Mouse (Mus musculus) hindbrain, embryonic 16.5 days (tissue): Measurements from ENCODE around the gene Slc26a6. TPM values are rescaled to one million over a fixed set of nuclear protein-coding genes. Genes with fewer than 3 reads are reported as not detected.

Experiments used
- ATAC-seq: fragments of 200-750 bp; cut with Nextera tagmentation; 2 replicates; pipeline ENCODE4 v1.8.0; 2017; ENCODE audit warnings: moderate TSS enrichment, moderate library complexity
- H3K27ac ChIP-seq: fragments of 300-500 bp; sonication (generic); 2 replicates; pipeline ENCODE4 v1.5.1; 2014; ENCODE audit warnings: low read depth, mild to moderate bottlenecking, control low read depth, low read length, moderate library complexity
- H3K27me3 ChIP-seq: fragments of 300-500 bp; sonication (generic); replicated peaks from 2 replicates; pipeline ENCODE4 v1.6.1; 2014; ENCODE audit warnings: low read length; ENCODE audit not compliant: control insufficient read depth, insufficient read depth
- H3K36me3 ChIP-seq: fragments of 300-500 bp; sonication (generic); 2 replicates; pipeline ENCODE4 v1.6.1; 2014; ENCODE audit warnings: mild to moderate bottlenecking, low read length, moderate library complexity, mixed read lengths; ENCODE audit not compliant: control insufficient read depth, insufficient read depth
- H3K4me1 ChIP-seq: fragments of 300-500 bp; sonication (generic); 2 replicates; pipeline ENCODE4 v1.6.1; 2014; ENCODE audit warnings: low read depth, low read length; ENCODE audit not compliant: control insufficient read depth, insufficient read depth
- H3K4me2 ChIP-seq: fragments of 300-500 bp; sonication (generic); 2 replicates; pipeline ENCODE4 v1.6.1; 2014; ENCODE audit warnings: mild to moderate bottlenecking, low read length, control low read depth, moderate library complexity
- H3K4me3 ChIP-seq: fragments of 300-500 bp; sonication (generic); 2 replicates; pipeline ENCODE4 v1.5.1; 2014; ENCODE audit warnings: mild to moderate bottlenecking, low read length, control low read depth, moderate library complexity
- H3K9ac ChIP-seq: fragments of 300-500 bp; sonication (generic); 2 replicates; pipeline ENCODE4 v1.6.1; 2014; ENCODE audit warnings: low read depth, mild to moderate bottlenecking, control low read depth, low read length, moderate library complexity
- H3K9me3 ChIP-seq: fragments of 300-500 bp; sonication (generic); 2 replicates; pipeline ENCODE4 v1.6.1; 2014; ENCODE audit warnings: mild to moderate bottlenecking, low read length, moderate library complexity; ENCODE audit not compliant: control insufficient read depth
- WGBS: fragments of 180-500 bp; shearing (Covaris S2); extraction: QIAGEN DNeasy Blood & Tissue Kit; methylation state at CpG from one replicate; pipeline ENCODE4 v1.1.7; 2014; 5-methylcytosine and 5-hydroxymethylcytosine counted together
- polyA plus RNA-seq: library from polyadenylated mRNA; unstranded; fragments of >200 nt; fragmentation: Nextera tagmentation; extraction: Ambion mirVana; gene quantifications from 2 replicates; pipeline ENCODE4 v1.2.1, GENCODE M21; 2015

Slc26a6 gene
- polyA plus RNA-seq, 1 experiment from 2014 or later, result 22.2 TPM

GRCm38 (mm10) chr9:108827906-108828305, 25.2 kb upstream of the Slc26a6 start:
- H3K27me3 ChIP-seq, result peaks cover 2% of the 10 kb centered on the region
- H3K4me2 ChIP-seq, result peak overlapping the region; percentile 80
- peaks cover 29% of the 10 kb centered on the region for H3K36me3 ChIP-seq
- no peak for ATAC-seq
- no peak overlapping the region for H3K27ac ChIP-seq
- H3K9ac ChIP-seq, result no peak overlapping the region
- no peaks in the 10 kb centered on the region for H3K9me3 ChIP-seq
- H3K4me1 ChIP-seq, result peaks cover 48% of the 10 kb centered on the region
- no peak overlapping the region for H3K4me3 ChIP-seq
- WGBS, result 66% methylated on average over 18 of the region's 18 CpGs

- WGBS, result 10% methylated on average over 22 of the region's 23 CpGs
These were observed 21.4 kb upstream of the Slc26a6 start for GRCm38 (mm10) chr9:108831637-108832036.

GRCm38 (mm10) chr9:108832390-108833108, 20.5 kb upstream of the Slc26a6 start:
- Histone ChIP-seq H3K4me3 (peak overlapping the region; percentile 36), H3K36me3 (peaks cover 51% of the 10 kb centered on the region), H3K27ac (no peak overlapping the region), H3K4me1 (peaks cover 35% of the 10 kb centered on the region), H3K9me3 (no peaks in the 10 kb centered on the region), H3K27me3 (peaks cover 2% of the 10 kb centered on the region), H3K4me2 (peak overlapping the region; percentile 73), H3K9ac (peak overlapping the region; percentile 29; the same call in 1 of the 2 replicates)
- ATAC-seq, result peak; percentile 92
- 6% methylated on average over 46 of the region's 46 CpGs for WGBS

More at GRCm38 (mm10) chr9:108831637-108832036, 21.4 kb upstream of the Slc26a6 start:
- peaks cover 40% of the 10 kb centered on the region for H3K4me1 ChIP-seq
- peak overlapping the region; percentile 25; the same call in 1 of the 2 replicates for H3K9ac ChIP-seq
- peak overlapping the region; percentile 73 for H3K4me2 ChIP-seq
- no peak for ATAC-seq
- no peak overlapping the region for H3K27ac ChIP-seq
- no peaks in the 10 kb centered on the region for H3K9me3 ChIP-seq
- H3K4me3 ChIP-seq, result peak overlapping the region; percentile 36
- peaks cover 2% of the 10 kb centered on the region for H3K27me3 ChIP-seq
- H3K36me3 ChIP-seq, result peaks cover 51% of the 10 kb centered on the region

- H3K9ac ChIP-seq, result no peak overlapping the region
- no peak overlapping the region for H3K4me3 ChIP-seq
- no peaks in the 10 kb centered on the region for H3K27me3 ChIP-seq
- H3K4me2 ChIP-seq, result no peak overlapping the region; the same call in 1 of the 2 replicates
- ATAC-seq, result peak; percentile 57; the same call in 1 of the 2 replicates
- no peaks in the 10 kb centered on the region for H3K9me3 ChIP-seq
- WGBS, result 18% methylated on average over 14 of the region's 14 CpGs
- H3K36me3 ChIP-seq, result peaks cover 45% of the 10 kb centered on the region
- peaks cover 4% of the 10 kb centered on the region; the same call in 1 of the 2 replicates for H3K4me1 ChIP-seq
- no peak overlapping the region for H3K27ac ChIP-seq
These were observed 10.1 kb upstream of the Slc26a6 start for GRCm38 (mm10) chr9:108842989-108843388.

GRCm38 (mm10) chr9:108845390-108845789, 7.7 kb upstream of the Slc26a6 start:
- Histone ChIP-seq H3K27me3 (no peaks in the 10 kb centered on the region), H3K27ac (no peak overlapping the region), H3K9me3 (no peaks in the 10 kb centered on the region), H3K4me3 (no peak overlapping the region), H3K36me3 (peaks cover 44% of the 10 kb centered on the region), H3K4me2 (no peak overlapping the region), H3K4me1 (peaks cover 4% of the 10 kb centered on the region; the same call in 1 of the 2 replicates), H3K9ac (no peak overlapping the region)
- ATAC-seq, result no peak
- WGBS, result 69% methylated on average over 5 of the region's 5 CpGs

GRCm38 (mm10) chr9:108847374-108847773, 5.7 kb upstream of the Slc26a6 start:
- ATAC-seq, result no peak

GRCm38 (mm10) chr9:108848419-108848818, 4.7 kb upstream of the Slc26a6 start:
- Histone ChIP-seq H3K9me3 (no peaks in the 10 kb centered on the region), H3K27ac (no peak overlapping the region), H3K9ac (no peak overlapping the region), H3K4me1 (peaks cover 3% of the 10 kb centered on the region; the same call in 1 of the 2 replicates), H3K27me3 (no peaks in the 10 kb centered on the region), H3K4me2 (no peak overlapping the region), H3K4me3 (no peak overlapping the region), H3K36me3 (peaks cover 32% of the 10 kb centered on the region)
- WGBS, result 86% methylated on average over 17 of the region's 17 CpGs
- ATAC-seq, result no peak

More at GRCm38 (mm10) chr9:108847374-108847773, 5.7 kb upstream of the Slc26a6 start:
- 89% methylated on average over 4 of the region's 4 CpGs for WGBS
- H3K4me3 ChIP-seq, result no peak overlapping the region
- no peak overlapping the region for H3K9ac ChIP-seq
- H3K9me3 ChIP-seq, result no peaks in the 10 kb centered on the region
- peaks cover 32% of the 10 kb centered on the region for H3K36me3 ChIP-seq
- H3K27me3 ChIP-seq, result no peaks in the 10 kb centered on the region
- H3K4me2 ChIP-seq, result no peak overlapping the region
- no peak overlapping the region for H3K27ac ChIP-seq
- peaks cover 4% of the 10 kb centered on the region; the same call in 1 of the 2 replicates for H3K4me1 ChIP-seq

GRCm38 (mm10) chr9:108853635-108854240, 655 bp downstream of the Slc26a6 start:
- Histone ChIP-seq H3K9me3 (no peaks in the 10 kb centered on the region), H3K27me3 (no peaks in the 10 kb centered on the region), H3K4me3 (peak overlapping the region; percentile 74), H3K9ac (peak overlapping the region; percentile 82), H3K27ac (peak overlapping the region; percentile 84), H3K36me3 (peaks cover 17% of the 10 kb centered on the region), H3K4me1 (peaks cover 12% of the 10 kb centered on the region), H3K4me2 (peak overlapping the region; percentile 89)
- ATAC-seq, result peak; percentile 92
- WGBS, result 2% methylated on average over 25 of the region's 25 CpGs

GRCm38 (mm10) chr9:108854241-108854696, 1.2 kb downstream of the Slc26a6 start:
- under 1% methylated on average over 27 of the region's 28 CpGs for WGBS
- ATAC-seq, result peak; percentile 85
- H3K4me1 ChIP-seq, result peaks cover 12% of the 10 kb centered on the region
- H3K9me3 ChIP-seq, result no peaks in the 10 kb centered on the region
- peak overlapping the region; percentile 82 for H3K9ac ChIP-seq
- H3K36me3 ChIP-seq, result peaks cover 17% of the 10 kb centered on the region
- peak overlapping the region; percentile 74 for H3K4me3 ChIP-seq
- H3K27me3 ChIP-seq, result no peaks in the 10 kb centered on the region
- peak overlapping the region; percentile 84 for H3K27ac ChIP-seq
- H3K4me2 ChIP-seq, result peak overlapping the region; percentile 89
